Mouse (Mus musculus) forebrain, embryonic 14.5 days (tissue): ENCODE measurements around the gene Zfp536. TPM values are rescaled to one million over a fixed set of nuclear protein-coding genes. Genes with fewer than 3 reads are reported as not detected.

Experiments
- ATAC-seq: fragments of 200-750 bp; cut with Nextera tagmentation; 2 replicates; pipeline ENCODE4 v1.8.0; 2017; ENCODE audit warnings: mild to moderate bottlenecking, moderate library complexity
- DNase-seq: peaks from one replicate; pipeline ENCODE4 v3.0.0-alpha.2; 2015; ENCODE audit warnings: low spot score
- H3K27ac ChIP-seq: fragments of 300-500 bp; sonication (generic); 2 replicates; pipeline ENCODE4 v1.5.1; 2014; ENCODE audit warnings: low read depth, mild to moderate bottlenecking, control low read depth, low read length, moderate library complexity
- H3K27me3 ChIP-seq: fragments of 300-500 bp; sonication (generic); replicated peaks from 2 replicates; pipeline ENCODE4 v1.6.1; 2014; ENCODE audit warnings: low read length, control low read depth, mixed read lengths; ENCODE audit not compliant: control insufficient read depth, insufficient read depth
- H3K36me3 ChIP-seq: fragments of 300-500 bp; sonication (generic); 2 replicates; pipeline ENCODE4 v1.6.1; 2014; ENCODE audit warnings: low read length, control low read depth; ENCODE audit not compliant: control insufficient read depth, insufficient read depth
- H3K4me1 ChIP-seq: fragments of 300-500 bp; sonication (generic); 2 replicates; pipeline ENCODE4 v1.6.1; 2014; ENCODE audit warnings: antibody characterized with exemption, low read length, control low read depth; ENCODE audit not compliant: control insufficient read depth, insufficient read depth
- H3K4me2 ChIP-seq: fragments of 300-500 bp; sonication (generic); 2 replicates; pipeline ENCODE4 v1.6.1; 2014; ENCODE audit warnings: mild to moderate bottlenecking, control low read depth, low read length
- H3K4me3 ChIP-seq: fragments of 300-500 bp; sonication (generic); 2 replicates; pipeline ENCODE4 v1.5.1; 2014; ENCODE audit warnings: low read depth, low read length, control low read depth
- H3K9ac ChIP-seq: fragments of 300-500 bp; sonication (generic); 2 replicates; pipeline ENCODE4 v1.6.1; 2014; ENCODE audit warnings: mild to moderate bottlenecking, low read length, control low read depth, moderate library complexity
- H3K9me3 ChIP-seq: fragments of 300-500 bp; sonication (generic); replicated peaks from 2 replicates; pipeline ENCODE4 v1.6.1; 2016; ENCODE audit warnings: low read length, control low read depth, mixed read lengths; ENCODE audit not compliant: control insufficient read depth
- WGBS: fragments of 180-500 bp; shearing (Covaris S2); extraction: QIAGEN DNeasy Blood & Tissue Kit; methylation state at CpG from one replicate; pipeline ENCODE4 v1.1.7; 2014; 5-methylcytosine and 5-hydroxymethylcytosine counted together
- polyA plus RNA-seq: library from polyadenylated mRNA; unstranded; fragments of >200 nt; fragmentation: Nextera tagmentation; extraction: Ambion mirVana; gene quantifications from 2 replicates; pipeline ENCODE4 v1.2.1, GENCODE M21; 2014

Gene Zfp536
- polyA plus RNA-seq, 1 experiment from 2014 or later, result 21.8 TPM

- peak; percentile 59 for DNase-seq
- no peak overlapping the region for H3K27ac ChIP-seq
- no peaks in the 10 kb centered on the region for H3K27me3 ChIP-seq
- 56% methylated on average over 9 of the region's 9 CpGs for WGBS
- H3K9ac ChIP-seq, result no peak overlapping the region
- no peaks in the 10 kb centered on the region for H3K9me3 ChIP-seq
- no peaks in the 10 kb centered on the region for H3K36me3 ChIP-seq
- no peak overlapping the region for H3K4me2 ChIP-seq
- peak; percentile 61 for ATAC-seq
- H3K4me3 ChIP-seq, result no peak overlapping the region
- H3K4me1 ChIP-seq, result peaks cover 21% of the 10 kb centered on the region
These were observed 263.7 kb downstream of the Zfp536 start for GRCm38 (mm10) chr7:37509700-37510099.

GRCm38 (mm10) chr7:37505548-37505947 is 267.9 kb downstream of the Zfp536 start:
- peak overlapping the region; percentile 60; the same call in 1 of the 2 replicates for H3K27ac ChIP-seq
- no peak overlapping the region for H3K4me3 ChIP-seq
- H3K4me2 ChIP-seq, result 0 out of 2 replicates have a peak overlapping the region, but pooled peaks have one; percentile 7
- H3K9me3 ChIP-seq, result no peaks in the 10 kb centered on the region
- ATAC-seq (0 out of 2 replicates have a peak, but pooled peaks have one; percentile 29), DNase-seq (peak; percentile 64)
- WGBS, result 57% methylated on average over 7 of the region's 7 CpGs
- H3K4me1 ChIP-seq, result peaks cover 19% of the 10 kb centered on the region
- no peaks in the 10 kb centered on the region for H3K27me3 ChIP-seq
- 0 out of 2 replicates have a peak overlapping the region, but pooled peaks have one; percentile 17 for H3K9ac ChIP-seq
- H3K36me3 ChIP-seq, result no peaks in the 10 kb centered on the region

DNA sequence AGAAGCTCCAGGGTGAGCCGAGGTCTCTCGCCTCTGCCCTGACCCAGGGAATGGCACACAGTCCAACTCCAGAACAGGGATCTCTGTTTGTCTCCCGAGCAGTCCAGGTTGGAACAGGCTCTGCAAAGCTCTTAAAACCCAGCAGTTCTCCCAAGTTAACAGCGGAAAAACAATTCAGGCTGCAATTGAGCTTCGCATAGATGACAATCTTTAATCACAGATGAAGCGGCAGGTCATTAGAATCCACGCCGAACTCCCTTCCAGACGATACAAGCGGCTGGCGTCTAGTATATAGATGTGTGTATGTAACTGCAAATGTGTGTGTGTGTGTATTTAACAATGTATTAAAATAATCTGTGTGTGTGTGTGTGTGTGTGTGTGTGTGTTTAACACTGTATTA is 268.3 kb downstream of the Zfp536 start:
- Histone ChIP-seq H3K4me1 (peaks cover 19% of the 10 kb centered on the region), H3K9me3 (no peaks in the 10 kb centered on the region), H3K36me3 (no peaks in the 10 kb centered on the region), H3K27ac (0 out of 2 replicates have a peak overlapping the region, but pooled peaks have one; percentile 60), H3K4me3 (no peak overlapping the region), H3K9ac (0 out of 2 replicates have a peak overlapping the region, but pooled peaks have one; percentile 17), H3K4me2 (0 out of 2 replicates have a peak overlapping the region, but pooled peaks have one; percentile 7), H3K27me3 (no peaks in the 10 kb centered on the region)
- 73% methylated on average over 11 of the region's 11 CpGs for WGBS
- DNase-seq (no peak), ATAC-seq (no peak)

DNA sequence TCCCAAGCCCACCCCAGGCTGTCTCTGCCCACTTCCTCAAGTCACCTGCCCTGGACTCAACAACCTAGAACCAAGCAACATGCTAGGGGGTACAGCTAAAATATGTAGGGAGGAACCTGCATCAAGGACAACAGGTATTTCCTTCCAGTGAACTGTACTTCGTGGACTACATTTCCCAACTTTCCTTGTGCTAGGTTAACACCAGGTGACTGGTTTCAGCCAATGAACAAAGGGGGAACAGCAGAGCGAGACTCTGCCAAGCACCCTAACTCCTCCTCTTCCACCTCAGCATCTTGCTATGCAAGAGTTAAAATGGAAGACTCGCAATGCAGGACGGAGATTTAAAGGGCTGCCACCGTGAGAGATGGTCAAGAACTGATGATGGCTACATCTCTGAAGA is 274.6 kb downstream of the Zfp536 start:
- no peak for ATAC-seq
- Histone ChIP-seq H3K27ac (no peak overlapping the region), H3K9ac (no peak overlapping the region)

GRCm38 (mm10) chr7:37496491-37496890 is 276.9 kb downstream of the Zfp536 start:
- H3K27me3 ChIP-seq, result no peaks in the 10 kb centered on the region
- peaks cover 2% of the 10 kb centered on the region; the same call in 1 of the 2 replicates for H3K4me1 ChIP-seq
- no peaks in the 10 kb centered on the region for H3K9me3 ChIP-seq
- DNase-seq (no peak), ATAC-seq (no peak)
- H3K4me2 ChIP-seq, result no peak overlapping the region
- WGBS, result 71% methylated on average over 9 of the region's 9 CpGs
- H3K9ac ChIP-seq, result no peak overlapping the region
- no peak overlapping the region for H3K27ac ChIP-seq
- no peak overlapping the region for H3K4me3 ChIP-seq
- H3K36me3 ChIP-seq, result no peaks in the 10 kb centered on the region

More for the DNA sequence above, 274.6 kb downstream of the Zfp536 start:
- Histone ChIP-seq H3K4me3 (no peak overlapping the region), H3K9me3 (no peaks in the 10 kb centered on the region), H3K4me2 (no peak overlapping the region), H3K4me1 (peaks cover 2% of the 10 kb centered on the region; the same call in 1 of the 2 replicates), H3K36me3 (no peaks in the 10 kb centered on the region), H3K27me3 (no peaks in the 10 kb centered on the region)
- DNase-seq, result no peak
- 71% methylated on average over 5 of the region's 5 CpGs for WGBS

- H3K9me3 ChIP-seq, result no peaks in the 10 kb centered on the region
- H3K4me1 ChIP-seq, result peaks cover 2% of the 10 kb centered on the region; the same call in 1 of the 2 replicates
- no peaks in the 10 kb centered on the region for H3K27me3 ChIP-seq
- H3K9ac ChIP-seq, result no peak overlapping the region
- H3K4me2 ChIP-seq, result no peak overlapping the region
- no peak overlapping the region for H3K4me3 ChIP-seq
- WGBS, result 83% methylated on average over 5 of the region's 5 CpGs
- no peaks in the 10 kb centered on the region for H3K36me3 ChIP-seq
- no peak for DNase-seq
- H3K27ac ChIP-seq, result no peak overlapping the region
- ATAC-seq, result no peak
These were observed 283.1 kb downstream of the Zfp536 start for GRCm38 (mm10) chr7:37490312-37490711.

- H3K9me3 ChIP-seq, result no peaks in the 10 kb centered on the region
- WGBS, result 83% methylated on average over 3 of the region's 3 CpGs
- H3K4me2 ChIP-seq, result no peak overlapping the region
- ATAC-seq, result no peak
- H3K4me1 ChIP-seq, result no peaks in the 10 kb centered on the region
- H3K36me3 ChIP-seq, result peaks cover 5% of the 10 kb centered on the region
- no peak overlapping the region for H3K4me3 ChIP-seq
- no peaks in the 10 kb centered on the region for H3K27me3 ChIP-seq
- no peak for DNase-seq
- H3K27ac ChIP-seq, result no peak overlapping the region
- no peak overlapping the region for H3K9ac ChIP-seq
These were observed 288.5 kb downstream of the Zfp536 start for GRCm38 (mm10) chr7:37484946-37485345.

DNA sequence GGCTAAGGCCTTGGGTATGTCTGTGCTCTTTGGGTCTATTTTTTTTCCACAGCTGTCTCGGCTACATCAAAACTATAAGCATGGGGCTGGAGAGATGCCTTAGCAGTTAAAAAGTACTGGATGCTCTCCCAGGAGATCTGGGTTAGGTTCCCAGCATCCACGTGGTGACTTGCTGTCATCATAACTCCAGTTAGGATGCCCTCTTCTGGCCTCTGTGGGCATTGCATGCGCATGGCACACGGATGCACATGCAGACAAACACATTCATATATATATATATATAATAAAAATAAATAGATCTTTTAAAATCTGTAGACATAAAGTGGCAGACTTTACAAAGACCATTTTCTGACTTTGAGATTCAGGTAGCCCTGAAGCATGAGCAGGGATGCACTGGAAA is 290.9 kb downstream of the Zfp536 start:
- H3K4me3 ChIP-seq, result no peak overlapping the region
- H3K36me3 ChIP-seq, result peaks cover 21% of the 10 kb centered on the region
- no peak overlapping the region for H3K27ac ChIP-seq
- ATAC-seq, result no peak
- H3K4me2 ChIP-seq, result no peak overlapping the region
- no peaks in the 10 kb centered on the region for H3K4me1 ChIP-seq
- no peaks in the 10 kb centered on the region for H3K27me3 ChIP-seq
- no peaks in the 10 kb centered on the region for H3K9me3 ChIP-seq
- no peak overlapping the region for H3K9ac ChIP-seq
- 74% methylated on average over 4 of the region's 4 CpGs for WGBS
- DNase-seq, result no peak

DNA sequence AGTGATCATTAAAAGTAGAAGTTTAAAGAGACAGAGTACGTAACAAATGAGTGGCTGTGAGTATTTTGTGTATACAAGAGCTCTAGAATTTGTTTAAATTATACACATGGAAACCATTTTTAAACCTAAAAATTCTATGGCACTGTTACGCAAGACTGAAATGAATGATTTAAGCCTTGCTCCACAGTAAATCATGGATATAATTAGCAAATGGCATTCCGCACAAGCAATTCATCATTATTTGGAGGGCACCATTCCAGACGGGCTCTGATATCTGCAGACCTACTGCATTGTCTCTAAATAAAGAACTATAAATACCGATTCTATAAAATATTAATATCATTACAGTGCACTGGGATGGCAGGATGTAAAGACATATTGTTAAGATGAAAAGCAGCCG is 292.3 kb downstream of the Zfp536 start:
- H3K4me2 ChIP-seq, result no peak overlapping the region
- H3K27ac ChIP-seq, result no peak overlapping the region
- no peaks in the 10 kb centered on the region for H3K4me1 ChIP-seq
- no peaks in the 10 kb centered on the region for H3K9me3 ChIP-seq
- no peaks in the 10 kb centered on the region for H3K27me3 ChIP-seq
- ATAC-seq, result no peak
- H3K36me3 ChIP-seq, result peaks cover 21% of the 10 kb centered on the region
- H3K4me3 ChIP-seq, result no peak overlapping the region
- 83% methylated on average over 6 of the region's 6 CpGs for WGBS
- no peak for DNase-seq
- H3K9ac ChIP-seq, result no peak overlapping the region
